Mouse (Mus musculus) monocyte, adult 5-6 weeks (primary cell): ENCODE data around the gene Psen2. TPM values are rescaled to one million over a fixed set of nuclear protein-coding genes. Genes with fewer than 3 reads are reported as not detected.

Experiments
- ATAC-seq: fragments of 153-309, 156-312 bp; replicated peaks from 2 replicates; pipeline ENCODE4 v1.8.0; 2017; ENCODE audit warnings: mild to moderate bottlenecking; ENCODE audit not compliant: low TSS enrichment, insufficient number of reproducible peaks, severe bottlenecking, poor library complexity, low FRiP score
- total RNA-seq: library from RNA; stranded (forward); fragments of 200-1000, 200-491, 200-594 nt; gene quantifications from 3 replicates; pipeline ENCODE4 v1.2.3, GENCODE M21; 2017

The Psen2 gene
- 30.1 to 38.0 TPM (median 30.6 TPM) in 3 replicates for total RNA-seq

GRCm38 (mm10) chr1:180263364-180263997 is at the start of gene Psen2:
Psen2 (minus strand) TSS chr1:180263438.
- ATAC-seq: peak; percentile 66

- ATAC-seq: no peak
These were observed 49.6 kb upstream of the Psen2 start for GRCm38 (mm10) chr1:180312792-180313311.

DNA sequence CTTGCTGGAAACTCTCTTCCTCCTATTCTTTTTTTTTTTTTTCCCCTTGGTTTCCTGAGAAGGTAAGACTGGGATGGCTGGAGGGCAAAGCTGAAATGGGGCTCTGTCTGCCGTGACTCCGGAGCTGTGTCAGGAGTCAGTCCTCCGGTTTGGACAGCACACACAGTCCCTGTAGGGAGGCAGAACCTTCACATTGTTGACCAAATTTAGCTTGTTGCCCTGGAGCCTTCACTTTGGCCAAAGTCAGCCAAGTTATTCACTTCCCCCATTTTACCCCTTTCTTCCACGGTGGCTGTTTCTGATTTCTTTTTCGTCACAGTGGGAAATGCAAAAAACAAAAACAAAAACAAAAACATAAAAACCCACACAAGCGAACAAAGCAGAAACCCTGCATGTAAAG is 49.0 kb upstream of the Psen2 start:
- ATAC-seq: no peak

DNA sequence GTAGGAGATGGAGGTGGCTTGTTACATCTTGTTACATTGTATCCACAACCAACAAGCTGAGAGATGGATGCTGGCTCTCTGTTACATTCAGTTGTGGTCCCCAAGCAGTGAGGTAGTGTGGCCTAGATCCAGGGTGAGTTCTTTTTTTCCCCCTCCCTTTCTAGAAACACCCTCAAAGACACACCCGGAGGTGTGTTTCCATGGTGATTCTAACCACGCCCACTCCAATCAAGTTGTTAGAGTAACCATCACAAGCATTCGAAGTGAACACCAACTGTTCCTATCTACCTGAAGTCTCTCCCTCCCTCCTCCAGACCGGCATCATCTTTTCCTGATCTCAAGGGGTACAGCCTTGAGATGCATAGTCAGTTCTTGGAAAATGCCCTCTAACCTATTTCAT is 45.7 kb upstream of the Psen2 start:
- no peak for ATAC-seq

DNA sequence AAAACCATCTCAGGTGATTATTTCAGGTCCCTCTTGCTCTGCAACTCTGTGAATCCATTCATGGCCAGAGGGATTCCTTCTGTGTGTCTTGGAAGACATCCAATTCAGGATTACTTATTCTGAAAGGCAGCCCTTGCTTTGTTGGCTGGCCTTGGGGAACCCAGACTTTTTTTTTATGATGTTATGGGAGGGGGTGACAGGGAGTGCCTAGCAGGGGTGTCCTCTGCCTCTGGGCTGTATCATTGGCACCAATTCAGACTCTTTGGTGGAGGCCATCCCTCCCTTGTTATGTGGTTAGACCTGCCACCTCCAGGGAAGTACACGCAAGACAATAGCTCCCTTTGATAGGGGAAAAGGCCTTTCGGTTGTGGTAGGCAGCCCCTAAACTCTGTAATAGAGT is 44.4 kb upstream of the Psen2 start:
- ATAC-seq: no peak

GRCm38 (mm10) chr1:180306889-180307288 is 43.7 kb upstream of the Psen2 start:
- ATAC-seq: no peak

GRCm38 (mm10) chr1:180303600-180303999 is 40.4 kb upstream of the Psen2 start:
- ATAC-seq: no peak

GRCm38 (mm10) chr1:180302253-180303120 is 39.2 kb upstream of the Psen2 start:
- ATAC-seq: no peak

DNA sequence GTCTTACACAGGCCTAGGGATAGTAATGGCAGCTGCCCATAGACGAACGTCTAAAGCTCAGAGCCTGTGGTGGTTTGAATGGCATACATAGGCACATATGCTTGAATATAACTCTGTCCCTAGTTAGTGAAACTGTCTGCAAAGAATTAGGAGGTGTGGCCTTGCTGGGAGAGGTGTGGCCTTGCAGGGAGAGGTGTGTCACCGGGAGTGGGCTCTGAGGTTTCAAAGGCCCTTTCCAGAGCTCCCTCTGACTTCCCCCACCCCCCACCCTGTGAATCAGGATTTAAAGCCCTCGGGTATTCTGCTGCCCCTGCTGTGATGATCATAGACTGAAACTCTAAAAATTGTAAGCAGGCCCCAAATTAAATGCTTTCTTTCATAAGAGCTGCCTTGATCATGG is 37.8 kb upstream of the Psen2 start:
- no peak for ATAC-seq

DNA sequence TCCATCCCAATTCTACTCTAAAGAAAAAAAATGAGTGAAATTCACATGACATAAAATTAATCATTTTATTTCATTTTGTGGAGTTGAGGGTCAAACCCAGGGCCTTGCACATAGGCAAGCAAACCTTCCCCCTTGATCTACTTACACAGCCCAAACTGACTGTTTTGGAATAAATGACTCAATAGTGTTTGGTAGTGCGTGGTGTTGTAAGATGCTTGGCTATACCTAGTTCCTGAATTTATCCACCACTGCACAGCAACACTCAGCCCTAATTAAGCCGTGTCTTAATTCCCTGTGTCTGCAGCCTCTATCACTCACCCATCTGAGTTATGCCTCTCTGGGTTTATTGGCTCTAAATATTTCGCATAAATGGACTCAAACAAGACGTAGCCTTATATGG is 37.1 kb upstream of the Psen2 start:
- peak; percentile 89 for ATAC-seq

DNA sequence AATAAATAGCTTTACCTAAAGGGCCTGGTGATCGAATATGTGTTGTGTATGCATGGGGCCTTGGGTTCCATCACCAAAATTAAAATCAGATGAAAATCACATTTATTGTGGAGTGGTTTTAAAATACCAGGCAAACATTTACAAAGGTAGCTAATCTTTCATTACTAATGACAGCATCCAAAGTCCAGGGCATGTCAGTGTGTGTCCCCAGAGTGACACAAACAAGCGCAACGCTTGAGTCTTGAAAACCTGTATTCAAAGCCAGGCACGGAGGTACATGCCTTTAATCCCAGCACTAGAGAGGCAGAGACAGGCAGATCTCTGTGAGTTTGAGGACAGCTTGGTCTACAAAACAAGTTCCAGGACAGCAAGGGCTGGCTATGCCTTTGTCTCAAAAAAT is 36.5 kb upstream of the Psen2 start:
- ATAC-seq: no peak

- peak; percentile 78 for ATAC-seq
These were observed 32.9 kb upstream of the Psen2 start for GRCm38 (mm10) chr1:180296088-180296487.

DNA sequence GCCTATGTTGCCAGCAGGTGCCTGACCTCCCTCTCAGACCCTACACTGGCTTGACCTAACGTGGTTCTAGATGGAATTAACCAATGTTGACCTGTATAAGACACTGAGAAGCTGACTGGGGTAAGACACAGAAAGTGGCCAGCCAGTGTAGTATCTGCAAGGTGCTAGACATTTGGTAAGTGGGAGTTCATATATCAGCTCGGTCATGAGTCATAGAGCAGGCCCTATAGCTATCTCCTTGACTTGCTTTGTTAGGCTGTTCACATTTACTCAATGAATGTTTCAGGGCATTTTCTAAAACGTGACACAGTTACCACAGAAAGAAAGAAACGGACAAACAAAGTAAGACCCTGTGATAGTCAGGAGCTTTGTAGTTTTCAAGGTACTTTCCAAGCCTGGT is 27.1 kb upstream of the Psen2 start:
- ATAC-seq: no peak

- ATAC-seq: no peak
These were observed 26.6 kb upstream of the Psen2 start for GRCm38 (mm10) chr1:180289788-180290187.

GRCm38 (mm10) chr1:180288872-180289468 is 25.7 kb upstream of the Psen2 start:
- no peak for ATAC-seq

DNA sequence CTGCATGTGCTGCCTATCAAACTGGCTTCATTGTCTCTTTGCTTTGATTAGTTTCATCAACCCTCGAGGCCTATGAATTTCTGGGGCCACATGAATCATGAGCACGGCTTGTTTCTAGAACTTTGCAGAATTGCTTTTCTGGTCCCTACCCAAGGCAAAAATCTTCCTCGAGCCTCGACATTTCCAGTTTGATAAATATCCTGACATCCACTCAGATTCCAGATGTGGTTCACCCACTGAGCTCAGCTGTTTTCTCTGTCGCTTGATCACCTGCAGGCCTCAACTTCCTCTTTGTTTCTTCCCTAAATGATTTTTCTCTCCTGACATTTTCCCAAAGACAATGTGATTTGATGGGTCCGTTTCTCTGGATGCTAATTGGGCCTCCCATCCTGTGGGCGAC is 25.0 kb upstream of the Psen2 start:
- no peak for ATAC-seq

GRCm38 (mm10) chr1:180286081-180286831 is 23.0 kb upstream of the Psen2 start:
- ATAC-seq: no peak

DNA sequence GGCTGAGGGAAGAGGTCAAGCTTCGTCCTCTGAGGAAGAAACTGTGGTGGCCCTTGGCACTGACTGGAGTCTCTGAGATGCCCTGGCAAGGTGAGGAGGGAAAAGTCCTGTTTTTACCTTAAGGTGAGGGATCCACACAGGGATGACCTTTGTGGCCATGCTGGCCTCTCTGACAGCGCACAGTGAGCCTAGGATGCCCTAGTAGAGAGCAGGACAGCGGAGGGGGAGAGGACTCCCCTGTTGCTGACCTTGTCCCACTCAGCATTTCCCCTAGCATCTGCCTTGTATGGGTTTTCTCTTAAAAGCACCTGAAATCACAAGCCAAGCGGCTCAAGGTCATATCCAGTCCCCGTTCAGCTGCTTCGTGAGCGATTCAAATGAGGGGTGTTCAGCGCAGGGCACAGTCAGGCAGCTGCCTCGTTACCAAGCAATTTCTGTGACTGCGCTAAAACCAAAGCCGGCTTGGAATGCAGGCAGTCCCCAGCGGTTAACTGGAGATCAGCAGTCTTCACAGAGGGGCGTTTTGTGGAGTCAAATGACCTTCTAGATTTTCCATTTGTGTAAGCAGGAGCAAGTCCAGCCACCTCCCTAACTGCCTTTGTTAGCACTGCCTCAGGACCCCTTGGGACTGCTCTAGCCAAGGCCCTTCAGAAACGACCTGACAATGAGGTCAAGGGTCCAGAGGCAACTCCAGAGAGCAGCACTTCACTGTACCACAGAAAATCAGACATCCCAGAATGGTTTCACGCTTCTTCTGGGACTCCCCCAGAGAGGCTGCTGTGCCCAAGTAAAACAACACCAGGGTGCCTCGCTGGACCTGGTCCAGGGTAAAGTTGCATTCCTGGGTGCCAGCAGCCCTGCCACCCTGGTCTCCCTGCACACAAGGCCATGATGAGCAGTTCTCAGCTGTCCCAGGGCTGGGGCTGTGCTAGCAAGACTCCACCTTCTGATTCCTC is 20.9 kb upstream of the Psen2 start:
- no peak for ATAC-seq
